Mouse (Mus musculus): ENCODE results near the gene Tdrd3. TPM values are rescaled to one million over a fixed set of nuclear protein-coding genes. Genes with fewer than 3 reads are reported as not detected.

Gene Tdrd3
- polyA plus RNA-seq, 1 experiment from 2014 or later: 62.5 TPM

GRCm38 (mm10) chr14:87582610-87583009 lies 166.2 kb downstream of the Tdrd3 start:
- Histone ChIP-seq H3K9ac (replicated peaks) (no peak overlapping the region), H3K4me1 (no peaks in the 10 kb centered on the region), H3K4me3 (no peak overlapping the region), H3K27me3 (no peaks in the 10 kb centered on the region), H3K27ac (replicated peaks) (no peak overlapping the region), H3K36me3 (no peaks in the 10 kb centered on the region), H3K4me2 (replicated peaks) (no peak overlapping the region), H3K9me3 (no peaks in the 10 kb centered on the region)
- no peak for ATAC-seq (replicated peaks)
- WGBS: 90% methylated on average over 3 of the region's 3 CpGs

Measured in forebrain, embryonic 15.5 days (tissue).